Mouse (Mus musculus) spleen, adult 12 weeks (tissue): ENCODE measurements around the gene Mark2.

Experiments used
- DNase-seq: peaks from one replicate; pipeline ENCODE4 v3.0.0; 2022; ENCODE audit warnings: low spot score

The Mark2 gene

DNA sequence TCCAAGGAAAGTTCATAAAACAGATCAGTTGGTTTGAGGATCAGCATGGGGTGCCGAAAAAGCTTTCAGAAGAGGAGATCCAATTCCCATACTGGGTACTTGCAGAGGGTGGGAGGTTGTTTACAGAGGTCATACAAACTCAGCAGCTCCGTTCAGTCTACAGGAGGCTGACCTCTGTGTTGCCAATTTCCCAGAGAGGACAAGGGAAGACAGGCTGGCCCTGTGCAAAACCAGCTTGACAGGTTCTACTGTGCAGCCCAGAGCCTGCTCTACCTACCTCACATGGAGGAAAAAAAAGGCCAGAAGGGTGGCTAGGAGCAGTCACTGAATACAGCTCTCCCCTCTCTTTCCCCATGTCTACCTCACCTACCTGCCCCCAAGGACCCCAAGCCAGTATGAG is 7.6 kb downstream of the Mark2 start:
- DNase-seq, result no peak

DNA sequence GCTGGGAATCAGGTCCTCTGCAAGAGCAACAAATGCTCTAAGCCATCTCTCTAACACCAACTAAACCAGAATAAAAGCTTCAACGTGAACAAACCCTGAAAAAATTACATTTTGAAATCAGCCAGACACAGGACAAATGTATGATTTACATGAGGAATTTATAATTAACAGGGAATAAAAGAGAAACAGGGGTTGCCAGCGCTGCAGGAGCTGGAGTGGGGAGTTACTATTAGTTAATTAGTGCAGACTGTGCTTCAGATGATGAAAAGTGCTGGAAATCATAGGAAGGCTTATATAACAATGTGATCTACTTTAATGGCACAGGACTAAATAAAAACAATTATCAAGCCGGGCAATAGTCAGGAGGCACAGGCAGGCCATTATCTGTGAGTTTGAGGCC is 20.3 kb downstream of the Mark2 start:
- DNase-seq, result no peak

DNA sequence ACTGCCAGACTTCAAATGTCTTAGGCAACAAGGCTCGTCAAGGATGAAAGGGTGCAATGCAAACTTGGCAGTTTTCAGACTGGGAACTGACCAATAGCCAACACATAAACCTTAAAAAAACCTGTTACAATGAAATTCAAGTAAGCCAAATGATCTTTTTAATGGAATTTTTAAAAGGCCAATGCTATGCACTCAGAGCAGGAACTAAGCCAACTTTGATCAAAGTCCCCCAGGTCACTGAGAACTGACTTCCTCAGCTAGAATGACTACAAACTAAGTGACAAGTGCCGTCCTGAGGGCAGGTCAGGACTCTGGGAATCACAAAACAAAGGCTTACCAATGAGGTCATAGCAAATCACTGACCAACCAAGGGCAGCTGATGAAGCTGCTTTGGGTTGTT is 21.5 kb downstream of the Mark2 start:
- no peak for DNase-seq

DNA sequence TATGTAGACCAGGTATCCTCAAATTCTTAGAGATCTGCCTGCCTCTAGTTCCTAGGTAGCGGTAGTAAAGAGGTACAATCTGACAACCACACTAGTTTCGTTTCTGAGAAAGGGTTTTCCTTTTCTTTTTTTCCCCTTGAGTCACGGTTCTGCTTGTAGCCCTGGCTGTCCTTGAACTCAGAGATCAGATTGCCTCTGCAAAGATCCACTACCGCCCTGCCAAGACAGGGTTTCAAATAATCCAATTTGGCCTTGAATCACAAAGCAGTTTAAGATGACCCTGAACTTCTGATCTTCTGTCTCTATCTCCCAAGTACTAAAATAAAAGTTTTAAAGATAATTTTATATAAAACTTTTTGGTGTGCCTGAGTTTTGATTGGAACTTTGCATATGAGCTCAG is 23.9 kb downstream of the Mark2 start:
- DNase-seq, result no peak

DNA sequence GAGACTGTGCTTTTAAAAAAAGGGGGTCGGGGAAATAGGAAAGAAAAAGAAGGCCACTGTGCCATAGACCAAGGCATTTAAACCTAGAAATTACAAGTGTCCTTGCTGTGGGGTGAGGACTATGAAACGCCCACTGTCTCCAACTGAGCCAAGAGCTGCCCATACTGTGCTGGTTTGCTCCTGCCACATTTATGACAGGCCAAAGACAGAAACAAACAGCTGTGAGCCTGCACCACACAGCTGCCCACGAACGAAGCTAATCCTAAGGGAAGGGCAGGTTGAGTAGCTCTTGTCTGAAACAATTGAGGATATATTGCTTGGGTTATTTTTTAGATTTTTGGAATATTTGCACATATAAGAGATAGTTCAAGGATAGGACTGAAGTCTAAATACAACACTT is 24.8 kb downstream of the Mark2 start:
- no peak for DNase-seq

DNA sequence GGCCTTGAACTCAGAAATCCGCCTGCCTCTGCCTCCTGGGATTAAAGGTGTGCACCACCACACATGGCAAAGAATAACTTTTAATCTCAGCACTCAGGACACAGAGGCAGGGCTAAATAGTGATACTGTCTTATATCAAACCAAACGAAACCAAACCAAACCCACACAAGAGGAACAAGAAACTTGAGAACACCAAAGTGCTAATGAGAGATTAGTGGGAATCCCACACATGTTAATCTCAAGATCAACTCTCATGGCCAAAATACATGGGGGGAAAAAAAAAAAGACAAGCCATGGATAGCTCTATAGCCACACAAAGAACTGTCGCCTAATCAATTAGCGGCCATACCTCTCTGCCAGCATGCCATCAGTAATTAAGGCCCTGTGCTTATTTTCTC is 26.1 kb downstream of the Mark2 start:
- DNase-seq, result no peak

DNA sequence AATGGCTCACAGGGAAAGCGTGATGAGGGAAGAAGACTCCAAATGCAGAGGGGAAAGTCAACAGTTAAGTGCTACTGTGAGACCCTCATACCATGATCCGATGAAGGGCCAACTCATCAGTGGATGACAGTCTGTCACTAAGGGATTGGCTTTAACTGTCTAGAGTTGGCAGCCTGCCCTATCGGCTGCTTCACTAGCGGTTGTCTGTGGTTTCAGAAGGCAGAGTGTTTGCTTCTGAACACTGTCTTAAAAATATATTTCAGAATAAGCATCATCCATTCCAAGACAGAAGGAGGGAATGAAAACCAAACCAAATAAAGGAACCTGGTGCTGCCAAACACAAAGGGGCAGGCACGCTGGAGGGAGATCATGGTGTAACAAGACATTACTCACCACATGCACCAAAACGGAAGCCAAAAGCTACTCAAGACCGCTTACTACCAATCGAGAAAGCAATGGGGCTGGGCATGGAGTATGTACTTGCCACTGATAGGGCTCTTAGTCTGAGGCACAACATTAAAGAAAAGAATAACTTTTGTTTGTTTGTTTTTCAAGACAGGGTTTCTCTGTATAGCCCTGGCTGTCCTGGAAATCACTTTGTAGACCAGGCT is 26.6 kb downstream of the Mark2 start:
- no peak for DNase-seq

DNA sequence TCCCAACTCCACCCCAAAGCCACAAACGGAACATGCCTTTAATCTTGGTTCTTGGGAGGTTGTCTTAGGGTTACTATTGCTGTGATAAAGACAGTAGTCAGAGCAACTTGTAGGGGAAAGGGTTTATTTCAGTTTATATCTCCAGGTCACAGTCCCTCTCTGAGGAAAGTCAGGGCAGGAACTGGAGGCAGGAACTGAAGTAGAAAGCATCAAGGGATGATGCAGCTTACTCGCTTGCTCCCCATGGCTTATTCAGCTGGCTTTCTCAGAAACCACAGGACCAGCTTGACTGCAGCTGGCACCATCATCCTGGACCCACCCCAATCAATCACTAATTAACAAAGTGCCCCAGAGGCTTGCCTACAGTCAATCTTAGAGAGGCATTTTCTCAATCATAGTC is 28.0 kb downstream of the Mark2 start:
- DNase-seq, result no peak

DNA sequence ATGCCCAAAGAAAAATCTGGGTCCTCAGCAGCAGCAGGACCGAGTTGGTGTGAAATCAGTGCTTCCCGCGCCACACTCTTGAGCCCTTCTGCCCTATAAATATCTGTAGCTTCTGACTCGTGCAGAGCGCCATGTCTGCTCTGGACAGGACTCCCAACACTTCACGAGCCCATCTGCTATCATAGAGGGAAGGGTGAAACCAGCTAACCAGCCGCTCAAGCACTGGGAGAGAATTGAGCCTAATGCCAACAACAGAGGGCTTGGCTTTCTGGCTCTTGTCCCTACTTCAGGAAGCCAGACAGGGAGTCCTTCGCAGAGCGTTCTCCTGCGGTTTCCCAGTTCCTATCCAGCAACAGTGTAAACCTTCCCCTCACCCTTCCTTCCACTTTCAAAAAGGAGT is 30.4 kb downstream of the Mark2 start:
- DNase-seq, result no peak

DNA sequence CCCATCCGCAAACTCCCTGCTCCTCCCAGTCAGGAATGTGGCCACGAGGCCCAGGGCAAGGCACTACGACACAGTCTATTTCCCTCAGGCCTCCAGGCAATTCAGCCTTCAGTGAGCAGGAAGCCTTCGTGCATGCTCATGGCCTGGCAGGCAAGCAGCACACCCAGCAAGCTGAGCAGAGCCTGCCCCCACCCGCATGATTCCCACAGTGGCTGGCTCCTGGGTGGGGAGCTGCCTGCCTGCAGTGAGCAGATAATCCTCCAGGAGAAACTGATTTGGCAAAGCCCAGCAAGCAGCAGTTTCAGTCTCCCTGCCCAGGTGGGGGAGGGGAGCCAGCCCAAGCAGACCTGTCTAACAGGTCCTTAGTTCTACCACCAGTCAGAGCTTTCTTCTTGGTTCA is 31.0 kb downstream of the Mark2 start:
- DNase-seq, result peak; percentile 41

DNA sequence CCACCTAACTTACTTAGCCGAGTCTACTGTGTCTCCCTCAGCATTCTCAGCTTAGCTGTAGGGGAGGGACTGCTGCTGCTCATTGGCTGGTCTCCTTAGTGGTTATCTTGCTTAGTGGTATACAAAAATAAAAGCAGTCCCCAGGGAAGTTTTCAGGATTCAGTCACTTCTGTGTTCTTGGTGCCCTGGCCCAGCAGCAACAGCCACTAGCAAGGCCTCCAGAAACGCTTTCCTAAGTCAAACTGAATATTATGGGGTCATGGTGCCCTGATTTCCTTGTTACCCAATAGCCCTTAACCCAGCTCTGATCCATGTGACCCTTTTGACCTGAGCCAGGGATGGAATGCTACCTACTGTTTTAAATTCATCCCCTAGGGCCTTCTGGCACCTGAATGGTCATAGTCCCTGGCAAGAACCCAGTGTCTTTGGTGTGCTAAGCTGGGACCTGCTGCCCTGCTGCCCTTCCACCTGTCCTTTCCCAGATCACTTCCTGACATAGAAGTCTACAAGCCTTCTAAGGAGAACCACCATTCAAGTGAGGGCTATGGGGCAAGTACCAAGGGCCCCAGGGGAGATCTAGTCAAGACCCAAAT is 31.8 kb downstream of the Mark2 start:
- DNase-seq, result no peak

DNA sequence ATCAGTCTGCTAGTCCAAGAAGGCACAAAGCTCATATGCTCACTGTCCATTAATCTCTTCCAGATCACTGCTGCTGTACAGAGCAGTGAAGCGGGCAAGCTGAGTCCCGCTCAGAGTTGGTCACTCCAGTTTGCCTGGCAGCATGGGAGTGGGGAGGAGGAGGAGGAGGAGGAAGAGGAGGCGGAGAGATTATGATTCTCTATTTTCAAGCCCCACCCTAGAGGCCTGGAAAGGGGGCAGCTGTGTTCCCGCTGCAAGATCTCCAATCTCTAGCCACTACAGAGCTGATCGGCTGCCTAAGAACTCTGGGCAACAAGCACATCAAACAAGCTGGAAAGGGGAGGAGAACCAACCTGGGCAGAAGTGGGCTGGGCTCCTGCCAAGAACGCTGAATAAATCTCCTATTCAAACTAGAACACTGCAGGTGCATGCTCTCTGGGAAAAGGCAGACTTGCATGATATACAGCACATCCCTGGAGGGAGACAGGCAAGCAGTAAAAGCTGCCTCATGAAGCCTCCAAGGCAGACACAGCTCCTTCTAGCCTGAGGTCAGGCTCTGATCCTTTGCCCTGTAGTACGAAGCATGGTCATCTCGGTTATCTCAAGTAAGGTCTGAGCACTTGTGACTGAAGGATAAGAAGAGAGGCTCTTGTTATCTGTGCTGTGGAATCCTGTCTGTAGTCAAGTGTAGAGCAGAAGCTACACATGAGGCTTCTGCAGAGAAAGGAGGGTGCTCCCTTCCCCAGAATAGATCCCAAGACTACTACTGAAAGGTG is 33.5 kb downstream of the Mark2 start:
- DNase-seq, result no peak

DNA sequence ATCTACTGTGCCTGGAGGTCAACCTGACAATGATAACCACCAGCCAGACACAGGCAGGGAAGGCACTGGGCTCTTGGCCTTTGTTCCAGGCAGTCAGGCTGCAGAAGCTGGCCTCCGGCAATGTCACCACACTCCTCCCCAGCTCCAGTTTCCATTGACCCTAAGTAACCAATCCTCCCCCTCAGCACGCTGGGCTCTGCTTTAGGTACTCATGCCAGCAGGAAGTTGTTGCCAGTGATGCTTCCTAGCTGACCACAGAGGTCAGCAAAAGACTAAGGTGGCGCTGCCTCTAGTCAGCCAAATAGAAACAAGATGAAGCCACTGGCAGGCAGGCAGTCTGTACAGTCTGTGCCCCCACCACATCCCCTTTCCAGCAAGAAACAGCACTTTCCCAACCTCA is 34.7 kb downstream of the Mark2 start:
- DNase-seq, result no peak

DNA sequence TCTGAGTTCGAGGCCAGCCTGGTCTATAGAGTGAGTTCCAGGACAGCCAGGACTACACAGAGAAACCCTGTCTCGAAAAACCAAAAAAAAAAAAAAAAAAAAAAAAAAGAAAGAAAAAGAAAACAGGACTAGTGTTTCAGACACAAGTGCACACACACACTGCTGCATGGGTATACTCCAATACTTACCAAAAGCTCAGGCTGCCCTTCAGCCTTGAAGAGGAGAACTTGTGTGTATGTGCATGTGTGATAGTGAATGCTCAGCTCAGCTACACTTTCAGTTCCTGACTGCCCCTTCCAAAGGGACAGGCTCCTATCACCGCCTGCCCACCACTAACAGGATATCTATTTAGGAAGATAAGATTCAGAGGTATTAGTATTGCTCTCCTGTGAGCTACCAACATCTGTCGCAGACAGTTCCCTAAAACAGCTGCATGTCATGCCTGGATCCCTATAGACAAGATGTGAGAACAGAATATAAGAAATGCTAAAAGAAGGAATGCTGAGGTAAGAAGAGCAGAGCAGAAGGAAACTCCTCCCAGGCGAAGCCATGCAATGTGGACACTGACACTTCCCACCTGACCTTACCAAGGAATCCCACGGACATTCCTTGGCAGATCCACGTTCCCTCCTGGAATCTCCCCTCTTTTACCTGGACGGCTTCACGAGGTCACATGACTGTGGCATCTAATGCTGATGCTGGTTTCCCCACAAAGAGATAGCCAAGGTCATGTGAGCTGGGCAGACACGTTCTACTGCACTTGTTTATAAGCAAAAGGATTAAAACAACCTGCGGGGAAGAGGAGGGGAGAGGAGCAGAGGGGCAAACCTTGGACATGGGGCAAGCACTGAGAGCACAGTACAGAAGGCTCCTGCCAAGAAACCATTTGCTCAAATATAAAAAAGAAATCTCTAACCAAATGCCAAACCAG is 36.0 kb downstream of the Mark2 start:
- no peak for DNase-seq

DNA sequence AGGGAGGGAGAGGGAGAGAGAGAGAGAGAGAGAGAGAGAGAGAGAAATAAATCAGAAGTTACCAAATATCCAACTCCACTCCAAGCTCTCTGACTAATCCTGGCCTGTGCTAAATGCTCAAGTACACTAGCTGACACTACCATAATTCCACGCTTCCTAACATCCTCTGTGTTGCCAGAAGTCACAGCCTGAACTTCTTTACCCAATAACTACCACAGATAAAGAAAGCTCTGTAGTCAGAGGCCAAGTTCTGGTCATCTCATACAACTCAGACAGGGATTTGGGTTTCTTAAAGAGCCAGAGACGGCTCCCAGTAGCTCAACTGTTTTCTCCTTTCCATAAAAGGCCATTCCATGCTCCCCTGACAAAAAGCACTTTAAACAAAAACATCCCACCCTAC is 36.9 kb downstream of the Mark2 start:
- DNase-seq, result no peak

DNA sequence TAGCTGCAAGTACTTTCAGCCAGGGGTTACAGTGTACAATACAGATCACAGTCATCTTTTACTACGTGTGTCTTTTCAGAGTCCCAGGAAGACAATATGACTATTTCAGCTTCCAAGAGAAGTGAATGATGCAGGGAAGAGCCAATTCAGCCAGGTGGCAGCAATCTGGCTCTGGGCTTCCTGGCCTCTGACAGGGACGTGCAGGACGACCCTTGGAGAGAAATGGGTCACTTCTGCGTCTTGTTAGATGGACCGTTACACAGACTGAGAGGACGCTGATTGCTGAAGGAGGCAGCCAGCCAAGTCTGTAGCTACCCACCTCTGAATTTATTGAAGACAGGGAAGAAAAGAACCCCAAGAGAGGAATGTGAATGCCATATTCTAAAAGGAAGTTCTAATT is 37.9 kb downstream of the Mark2 start:
- DNase-seq, result no peak

DNA sequence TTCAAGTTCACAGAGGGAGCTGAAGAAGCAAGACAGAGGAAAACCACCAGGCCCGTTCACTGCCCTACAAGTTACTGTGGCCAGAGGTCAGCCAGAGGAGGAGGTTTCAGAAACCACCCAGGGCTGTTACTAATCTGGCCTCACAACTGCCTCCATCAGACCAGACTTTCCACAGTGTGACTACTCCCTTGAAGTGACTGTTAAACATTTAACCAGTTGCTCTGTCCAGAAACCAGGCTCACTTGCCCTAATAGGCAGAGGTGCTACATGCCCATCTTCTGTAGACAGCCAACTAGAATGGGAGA is 39.2 kb downstream of the Mark2 start:
- no peak for DNase-seq

DNA sequence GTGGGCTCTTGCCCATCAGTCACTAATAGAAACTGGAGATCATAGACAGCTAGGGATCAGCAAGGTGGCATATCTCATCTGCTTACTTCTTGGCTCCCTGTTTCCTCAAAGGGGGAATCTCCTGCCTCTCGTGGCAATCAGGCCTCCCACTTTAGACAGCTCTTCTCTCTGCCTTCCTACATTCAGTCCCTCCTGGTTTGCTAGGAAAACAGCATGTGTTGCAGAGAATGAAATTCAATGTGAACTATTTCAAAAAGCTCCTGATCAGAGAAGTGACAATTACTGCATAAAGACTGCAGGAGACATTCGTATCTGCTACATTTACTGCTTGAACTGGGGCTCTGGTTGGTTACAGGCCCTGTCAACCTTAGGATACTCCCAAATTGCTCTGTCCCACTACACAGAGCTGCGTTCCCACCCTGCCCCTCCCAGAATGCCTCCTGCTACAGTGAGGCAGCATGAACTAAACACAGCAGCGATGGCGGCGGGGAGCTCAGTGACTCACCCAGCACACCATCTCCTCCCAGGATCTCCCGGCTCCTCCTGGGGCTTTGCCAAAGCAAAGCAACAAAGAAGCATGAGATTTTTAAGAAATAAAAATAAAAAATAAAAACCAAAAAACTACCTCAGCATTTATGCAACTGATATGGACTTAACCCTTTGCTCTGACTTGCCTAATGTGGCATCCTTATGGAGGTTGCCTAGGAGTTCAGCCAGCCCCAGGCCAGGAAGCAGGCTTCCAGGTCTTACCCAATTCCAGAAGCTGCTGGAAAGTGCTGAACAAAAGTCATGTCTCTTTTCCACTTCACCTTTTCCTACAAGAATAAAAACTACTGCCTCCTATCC is 39.8 kb downstream of the Mark2 start:
- DNase-seq, result no peak

DNA sequence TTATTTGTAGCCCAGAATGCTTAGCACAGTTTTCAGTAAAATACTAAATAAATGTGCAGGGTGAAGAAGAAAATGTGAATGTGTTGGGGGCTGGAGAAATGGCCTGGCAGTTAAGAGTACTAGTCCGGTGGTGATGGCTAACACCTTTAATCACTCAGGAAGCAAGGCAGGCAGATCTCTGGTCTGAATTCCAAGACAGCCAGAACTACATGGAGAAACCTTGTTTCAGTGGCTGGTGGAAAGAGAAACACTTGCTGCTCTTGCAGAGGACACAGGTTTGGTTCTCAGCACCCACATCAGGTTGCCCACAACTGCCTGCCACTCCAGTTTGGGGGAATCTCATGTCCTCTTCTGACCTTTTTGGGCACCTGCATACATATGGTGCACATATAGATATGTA is 41.6 kb downstream of the Mark2 start:
- no peak for DNase-seq

DNA sequence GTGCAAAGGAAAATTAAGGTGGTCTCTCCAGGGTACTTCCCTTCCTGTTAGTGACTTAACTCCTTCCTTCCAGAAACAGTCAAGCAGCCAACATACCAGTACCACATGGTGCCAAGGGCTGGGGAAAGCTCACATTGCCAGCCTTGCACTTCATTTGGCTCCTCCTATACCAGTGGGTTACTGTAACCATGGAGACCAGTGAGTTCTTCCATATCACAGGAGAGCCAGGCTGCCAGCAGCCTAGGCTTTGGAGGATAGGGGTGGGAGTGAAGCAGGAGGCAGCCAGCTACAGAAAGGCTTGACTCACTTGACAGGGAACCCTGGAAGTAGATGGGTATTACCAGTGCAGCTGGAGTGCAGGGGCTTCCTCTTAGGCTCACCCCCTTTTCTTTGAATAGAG is 42.6 kb downstream of the Mark2 start:
- DNase-seq, result no peak

DNA sequence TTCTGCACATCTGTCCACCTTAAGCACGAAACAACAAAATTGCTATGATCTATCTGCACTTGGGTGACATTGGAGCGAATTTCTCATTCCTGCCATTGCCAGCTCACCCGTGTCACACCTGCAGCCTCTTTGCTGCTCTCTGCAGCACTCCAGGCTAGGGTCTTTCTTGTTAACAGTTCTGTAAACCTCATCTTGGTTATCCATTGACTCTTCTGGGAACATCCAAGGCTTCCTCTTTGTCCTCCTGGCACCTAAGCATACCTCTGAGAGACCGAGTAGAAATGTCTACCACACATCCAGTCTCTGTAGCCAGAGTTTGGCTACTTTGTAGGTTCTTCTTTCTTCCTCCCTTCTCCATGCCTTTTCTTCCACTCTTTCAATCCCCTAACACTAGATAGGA is 45.7 kb downstream of the Mark2 start:
- DNase-seq, result no peak

DNA sequence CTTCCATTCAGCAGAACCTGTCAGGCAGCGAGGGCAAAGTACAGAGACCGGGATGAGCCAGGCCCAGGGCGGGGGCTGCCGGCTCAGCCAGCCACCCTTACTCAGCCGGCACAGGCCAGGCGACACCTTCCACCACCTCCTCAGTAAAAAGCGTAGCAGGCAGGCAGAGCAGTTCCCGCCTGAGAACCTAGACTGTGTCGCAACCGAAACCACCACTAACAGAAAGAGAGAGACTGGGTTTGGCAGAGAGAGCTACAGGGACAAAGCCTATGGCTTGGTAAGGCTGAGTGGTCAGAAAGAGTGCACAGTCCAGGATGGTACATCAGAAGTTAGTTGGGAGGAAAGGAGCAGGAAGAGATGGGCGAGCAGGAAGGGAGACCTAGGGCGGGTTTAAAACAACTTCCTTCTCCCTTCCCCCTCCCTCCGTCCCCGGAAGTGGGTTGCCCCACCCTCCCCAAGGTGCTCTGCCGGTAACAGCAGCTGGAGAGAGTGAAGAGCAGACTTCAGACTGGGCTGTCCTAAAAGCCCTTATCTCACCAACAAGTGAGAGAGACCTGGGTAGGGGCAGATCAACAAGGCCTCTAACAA is 46.5 kb downstream of the Mark2 start:
- peak; percentile 59 for DNase-seq
